Comparison of ENCODE assay signal across 9 mouse cellular contexts in genomic region chr12:12904086-12904485, GRCm38 (mm10). TPM values are rescaled to one million over a fixed set of nuclear protein-coding genes. Genes with fewer than 3 reads are reported as not detected.
A peak's percentile ranks its signal among the peaks of the same experiment; 100 is the strongest.
DNase-seq lines count a peak whose midpoint lies in the region; ATAC-seq and TF ChIP-seq lines count a peak whose summit lies in the region.
"Had no signal": no experiment of that assay in that cellular context is flagged by ENCODE, and none has a peak within 500 bp of the region (broad histone marks: within the 10 kb centered on the region; RNA-seq: fewer than 3 reads in every experiment).

No protein-coding gene starts in this region.

- no peak for ATAC-seq in lung, postnatal 0 days
- no peak for ATAC-seq in intestine, postnatal 0 days
- no peak for ATAC-seq in stomach, embryonic 16.5 days (ENCODE audit: insufficient read depth, low FRiP score)
- ATAC-seq in megakaryocyte progenitor cell, adult 5-6 weeks (replicated peaks; ENCODE audit: poor library complexity): no peak
- ATAC-seq in megakaryocyte, adult 5-6 weeks (ENCODE audit: poor library complexity, severe bottlenecking): no peak

- peaks cover 1% of the 10 kb centered on the region; the same call in 1 of the 2 replicates for H3K4me1 ChIP-seq in heart, adult 2 months (ENCODE audit: control insufficient read depth, insufficient read depth, low read length)
- peaks cover 4% of the 10 kb centered on the region; the same call in 1 of the 2 replicates for H3K4me1 ChIP-seq in lung, postnatal 0 days (ENCODE audit: insufficient read depth, low read depth, low read length)
- no peaks in the 10 kb centered on the region for H3K4me1 ChIP-seq in intestine, postnatal 0 days (replicated peaks; ENCODE audit: control insufficient read depth, insufficient read depth, low read length)
- H3K4me1 ChIP-seq in stomach, embryonic 16.5 days (ENCODE audit: control insufficient read depth, insufficient read depth, low read length): peaks cover 3% of the 10 kb centered on the region; the same call in 1 of the 2 replicates
- H3K4me1 ChIP-seq: liver, embryonic 15.5 days had no signal

- H3K4me3 ChIP-seq in heart, adult 2 months: no peak overlapping the region; the same call in 1 of the 2 replicates
- no peak overlapping the region for H3K4me3 ChIP-seq in lung, postnatal 0 days (ENCODE audit: low read depth, low read length)
- H3K4me3 ChIP-seq in intestine, postnatal 0 days (ENCODE audit: low read depth, low read length): no peak overlapping the region
- H3K4me3 ChIP-seq in stomach, embryonic 16.5 days (replicated peaks; ENCODE audit: low read length): 0 out of 2 replicates have a peak overlapping the region, but pooled peaks have one; percentile 23
- H3K4me3 ChIP-seq: liver, embryonic 15.5 days had no signal

- H3K9ac ChIP-seq in heart, adult 2 months (ENCODE audit: low read depth, low read length): no peak overlapping the region
- H3K9ac ChIP-seq in lung, postnatal 0 days (replicated peaks; ENCODE audit: low read depth): no peak overlapping the region
- no peak overlapping the region for H3K9ac ChIP-seq in intestine, postnatal 0 days (ENCODE audit: low read depth, low read length)
- peak overlapping the region; percentile 53 for H3K9ac ChIP-seq in stomach, embryonic 16.5 days (ENCODE audit: low read length)
- H3K9ac ChIP-seq: liver, embryonic 15.5 days had no signal

- TF ChIP-seq EP300 in heart, adult 2 months (IDR thresholded peaks at IDR 0.05; ENCODE audit: insufficient read depth, low read depth, low read length): no peak
- no peak for TF ChIP-seq EP300 in lung, postnatal 0 days (IDR thresholded peaks at IDR 0.05)

- no peaks in the 10 kb centered on the region for H3K79me2 ChIP-seq in heart, adult 2 months (replicated peaks; ENCODE audit: control insufficient read depth, insufficient read depth, low read length)

- no peak for TF ChIP-seq CTCF in heart, adult 2 months (IDR thresholded peaks at IDR 0.05)
- no peak for TF ChIP-seq CTCF in lung, postnatal 0 days (IDR thresholded peaks at IDR 0.05)
- no peak for TF ChIP-seq CTCF in intestine, postnatal 0 days (IDR thresholded peaks at IDR 0.05; ENCODE audit: low read depth)

- peak overlapping the region; percentile 45 for H3K4me2 ChIP-seq in lung, postnatal 0 days (replicated peaks; ENCODE audit: low read depth, low read length)
- peak overlapping the region; percentile 35; the same call in 1 of the 2 replicates for H3K4me2 ChIP-seq in intestine, postnatal 0 days (replicated peaks; ENCODE audit: low read depth)
- peak overlapping the region; percentile 47 for H3K4me2 ChIP-seq in stomach, embryonic 16.5 days (ENCODE audit: low read depth, low read length)
- H3K4me2 ChIP-seq: liver, embryonic 15.5 days had no signal

- WGBS in heart, adult 2 months: 0% methylated on average over 1 of the region's 1 CpGs
- WGBS in lung, postnatal 0 days: 33% methylated on average over 1 of the region's 1 CpGs
- WGBS in intestine, postnatal 0 days: 23% methylated on average over 1 of the region's 1 CpGs
- WGBS in stomach, embryonic 16.5 days: 35% methylated on average over 1 of the region's 1 CpGs

- intact Hi-C loops in heart, adult 2 months (cut with DNase I): loop anchor here (1.0 kb wide), 1 partner anchor 94 kb away; no protein-coding TSS in a partner anchor

- TF ChIP-seq POLR2A in heart, adult 2 months (IDR thresholded peaks at IDR 0.05; ENCODE audit: insufficient read depth, low read depth, low read length): no peak

- H3K36me3 ChIP-seq in heart, adult 2 months (ENCODE audit: control insufficient read depth, insufficient read depth, low read length): no peaks in the 10 kb centered on the region
- no peaks in the 10 kb centered on the region for H3K36me3 ChIP-seq in lung, postnatal 0 days (ENCODE audit: insufficient read depth, low read length)
- no peaks in the 10 kb centered on the region for H3K36me3 ChIP-seq in intestine, postnatal 0 days (ENCODE audit: control insufficient read depth, insufficient read depth)
- no peaks in the 10 kb centered on the region for H3K36me3 ChIP-seq in stomach, embryonic 16.5 days (ENCODE audit: control insufficient read depth, insufficient read depth, low read length)
- H3K36me3 ChIP-seq: liver, embryonic 15.5 days had no signal

- no peaks in the 10 kb centered on the region for H3K9me3 ChIP-seq in lung, postnatal 0 days (ENCODE audit: low read length)
- no peaks in the 10 kb centered on the region for H3K9me3 ChIP-seq in intestine, postnatal 0 days (ENCODE audit: control insufficient read depth)
- H3K9me3 ChIP-seq in stomach, embryonic 16.5 days (replicated peaks; ENCODE audit: control insufficient read depth, low read length): no peaks in the 10 kb centered on the region; the same call in 1 of the 2 replicates
- H3K9me3 ChIP-seq: liver, embryonic 15.5 days had no signal

- H3K27me3 ChIP-seq in heart, adult 2 months (ENCODE audit: control insufficient read depth, insufficient read depth, low read length): no peaks in the 10 kb centered on the region
- no peaks in the 10 kb centered on the region for H3K27me3 ChIP-seq in lung, postnatal 0 days (replicated peaks; ENCODE audit: insufficient read depth, low read length)
- H3K27me3 ChIP-seq in intestine, postnatal 0 days (replicated peaks; ENCODE audit: control insufficient read depth, insufficient read depth, low read length): no peaks in the 10 kb centered on the region
- no peaks in the 10 kb centered on the region for H3K27me3 ChIP-seq in stomach, embryonic 16.5 days (ENCODE audit: control insufficient read depth, insufficient read depth, low read length)
- H3K27me3 ChIP-seq: liver, embryonic 15.5 days had no signal

- peak overlapping the region; percentile 69 for H3K27ac ChIP-seq in heart, adult 2 months
- H3K27ac ChIP-seq in lung, postnatal 0 days (ENCODE audit: low read length): no peak overlapping the region
- H3K27ac ChIP-seq in intestine, postnatal 0 days (ENCODE audit: low read depth, low read length): no peak overlapping the region
- peak overlapping the region; percentile 13; the same call in 1 of the 2 replicates for H3K27ac ChIP-seq in stomach, embryonic 16.5 days (ENCODE audit: low read length)
- H3K27ac ChIP-seq: liver, embryonic 15.5 days had no signal

- no peak for DNase-seq in heart, adult 2 months
- DNase-seq in heart, postnatal 4 days: no peak
- no peak for DNase-seq in lung, postnatal 0 days (ENCODE audit: low spot score)
- DNase-seq in lung, postnatal 36 days: no peak

RNA-seq across cellular contexts. Expression of gene Mycn, which starts 37.6 kb away (rescaled TPM):
- 1 to 10 TPM; 1.8 to 1.9 TPM for total RNA-seq in heart, adult 2 months (2021)
- 3.1 and 4.7 TPM in 2 replicates for polyA plus RNA-seq in heart, adult 2 months (2012; rRNA removed)
- total RNA-seq in heart, postnatal 4 days (2021): 10 to 100 TPM; 14.3 to 16.6 TPM
- 10.2 and 10.9 TPM in 2 replicates for polyA plus RNA-seq in lung, postnatal 0 days (2015; fragmentation: Nextera tagmentation; extraction: Ambion mirVana)
- 18.2 and 21.3 TPM in 2 replicates for polyA plus RNA-seq in intestine, postnatal 0 days (2015; fragmentation: Nextera tagmentation; extraction: Ambion mirVana)
- polyA plus RNA-seq in stomach, embryonic 16.5 days (2015; fragmentation: Nextera tagmentation; extraction: Ambion mirVana): 22.3 and 26.5 TPM in 2 replicates
- 0.64 and 2.5 TPM in 2 replicates for total RNA-seq in megakaryocyte progenitor cell, adult 5-6 weeks (2015)
- total RNA-seq in megakaryocyte progenitor cell, adult 5-6 weeks (2017): 0.71 and 2.3 TPM in 2 replicates
- total RNA-seq in megakaryocyte, adult 5-6 weeks (2015): 0.16 and 0.67 TPM in 2 replicates
- total RNA-seq in megakaryocyte, adult 5-6 weeks (2017): 0.08 and 0.11 TPM in 2 replicates

Comparison
In these comparisons a context has a peak if more than half of its experiments do, and no peak if none do; other contexts are left out.
1. RNA of gene Mycn, which starts 37.6 kb away (total RNA-seq): 14.3 to 16.6 TPM in heart, postnatal 4 days; 0.64 to 2.5 TPM in megakaryocyte progenitor cell, adult 5-6 weeks, 1.8 to 1.9 TPM in heart, adult 2 months and 0.08 to 0.67 TPM in megakaryocyte, adult 5-6 weeks; every median in the first group is over 4 times any median in the second.
2. H3K27ac ChIP-seq: peak in heart, adult 2 months (single experiment) and stomach, embryonic 16.5 days (single experiment); none in lung, postnatal 0 days (single experiment) and intestine, postnatal 0 days (single experiment).
3. Peak in every context shown above with its lines, with median percentiles within 50 percentile points of each other: H3K4me2 ChIP-seq.